Mouse (Mus musculus) liver, adult 2 months (tissue): Measurements from ENCODE around the gene Gm20388.

Experiments
- CTCF ChIP-seq: fragments of 200-500 bp; IDR thresholded peaks from 2 replicates; pipeline ENCODE4 v1.5.1; 2011; ENCODE audit warnings: low read depth, low read length, control low read depth
- POLR2A ChIP-seq: fragments of 200-500 bp; IDR thresholded peaks from 2 replicates; pipeline ENCODE4 v1.6.1; 2011; ENCODE audit warnings: low read length, control low read depth; ENCODE audit not compliant: insufficient read depth; ENCODE audit errors: extremely low read depth

- TF ChIP-seq CTCF (no peak), POLR2A (no peak)
These were observed 3837.1 kb downstream of the Gm20388 start for GRCm38 (mm10) chr8:123747772-123748171.
